Mouse (Mus musculus): ENCODE results near the gene Ddx28. TPM values are rescaled to one million over a fixed set of nuclear protein-coding genes. Genes with fewer than 3 reads are reported as not detected.
"Not testable (repeated sequence)": the region's sequence is repeated elsewhere in the genome, so short reads cannot be mapped to it uniquely, and the experiment has no call there.

Gene Ddx28
- total and polyA plus RNA-seq, 3 experiments: 9.9 to 22.6 (median 19.4) TPM

- peaks cover 39% of the 10 kb centered on the region for H3K27me3 ChIP-seq (ENCODE audit: insufficient read depth, low read length)
- H3K4me3 ChIP-seq (ENCODE audit: low read depth, low read length): no peak overlapping the region
- ATAC-seq (ENCODE audit: extremely low read depth, insufficient number of reproducible peaks, low FRiP score, poor library complexity, severe bottlenecking) (no peak), DNase-seq (ENCODE audit: low spot score) (no peak)
- TF ChIP-seq POLR2AphosphoS5 (IDR thresholded peaks at IDR 0.05; ENCODE audit: insufficient replicate concordance, low read depth, low read length) (no peak), CTCF (IDR thresholded peaks at IDR 0.05; ENCODE audit: low read depth, low read length) (no peak)
- no peaks in the 10 kb centered on the region for H3K36me3 ChIP-seq (replicated peaks)
- no peaks in the 10 kb centered on the region for H3K9me3 ChIP-seq (replicated peaks)
- peaks cover 19% of the 10 kb centered on the region for H3K4me1 ChIP-seq (ENCODE audit: insufficient read depth, low read depth, low read length)
These were observed 19.2 kb downstream of the Ddx28 start for GRCm38 (mm10) chr8:105992499-105992898.

- H3K4me3 ChIP-seq (ENCODE audit: low read depth, low read length): no peak overlapping the region
- H3K27me3 ChIP-seq (ENCODE audit: insufficient read depth, low read length): peaks cover 35% of the 10 kb centered on the region
- H3K4me1 ChIP-seq (ENCODE audit: insufficient read depth, low read depth, low read length): peaks cover 19% of the 10 kb centered on the region
- DNase-seq (ENCODE audit: low spot score) (no peak), ATAC-seq (ENCODE audit: extremely low read depth, insufficient number of reproducible peaks, low FRiP score, poor library complexity, severe bottlenecking) (no peak)
- TF ChIP-seq GATA1 (IDR thresholded peaks at IDR 0.05; ENCODE audit: borderline replicate concordance, low read length) (no peak), TAL1 (conservative IDR thresholded peaks at IDR 0.05; ENCODE audit: low read depth, low read length) (no peak), CTCF (IDR thresholded peaks at IDR 0.05; ENCODE audit: low read depth, low read length) (no peak), GATA2 (IDR thresholded peaks at IDR 0.05; ENCODE audit: borderline replicate concordance, low read depth, low read length) (no peak), POLR2AphosphoS5 (IDR thresholded peaks at IDR 0.05; ENCODE audit: insufficient replicate concordance, low read depth, low read length) (no peak)
- no peaks in the 10 kb centered on the region for H3K9me3 ChIP-seq (replicated peaks)
- no peaks in the 10 kb centered on the region for H3K36me3 ChIP-seq (replicated peaks)
These were observed 20.1 kb downstream of the Ddx28 start for GRCm38 (mm10) chr8:105991546-105991945.

GRCm38 (mm10) chr8:105990856-105991387 lies 20.8 kb downstream of the Ddx28 start, which contains the start of gene Dus2:
Gene Dus2 (plus strand): TSS chr8:105991337.
- TF ChIP-seq TAL1 (conservative IDR thresholded peaks at IDR 0.05; ENCODE audit: low read depth, low read length) (no peak), CTCF (IDR thresholded peaks at IDR 0.05; ENCODE audit: low read depth, low read length) (peak; percentile 81), GATA1 (IDR thresholded peaks at IDR 0.05; ENCODE audit: borderline replicate concordance, low read length) (no peak), POLR2AphosphoS5 (IDR thresholded peaks at IDR 0.05; ENCODE audit: insufficient replicate concordance, low read depth, low read length) (no peak), GATA2 (IDR thresholded peaks at IDR 0.05; ENCODE audit: borderline replicate concordance, low read depth, low read length) (no peak)
- ATAC-seq (ENCODE audit: extremely low read depth, insufficient number of reproducible peaks, low FRiP score, poor library complexity, severe bottlenecking) (peak; percentile 40; the same call in 1 of the 2 replicates), DNase-seq (ENCODE audit: low spot score) (peak; percentile 73)
- Histone ChIP-seq H3K4me1 (ENCODE audit: insufficient read depth, low read depth, low read length) (peaks cover 15% of the 10 kb centered on the region), H3K4me3 (ENCODE audit: low read depth, low read length) (no peak within 1 kb of the TSS), H3K36me3 (replicated peaks) (no peaks in the 10 kb centered on the region), H3K9me3 (replicated peaks) (no peaks in the 10 kb centered on the region), H3K27me3 (ENCODE audit: insufficient read depth, low read length) (peaks cover 34% of the 10 kb centered on the region)

- ATAC-seq (ENCODE audit: extremely low read depth, insufficient number of reproducible peaks, low FRiP score, poor library complexity, severe bottlenecking) (no peak), DNase-seq (ENCODE audit: low spot score) (no peak)
- Histone ChIP-seq H3K36me3 (replicated peaks) (no peaks in the 10 kb centered on the region), H3K4me1 (ENCODE audit: insufficient read depth, low read depth, low read length) (peaks cover 15% of the 10 kb centered on the region), H3K9me3 (replicated peaks) (no peaks in the 10 kb centered on the region), H3K4me3 (ENCODE audit: low read depth, low read length) (no peak overlapping the region), H3K27me3 (ENCODE audit: insufficient read depth, low read length) (peaks cover 51% of the 10 kb centered on the region)
- TF ChIP-seq TAL1 (conservative IDR thresholded peaks at IDR 0.05; ENCODE audit: low read depth, low read length) (no peak), POLR2AphosphoS5 (IDR thresholded peaks at IDR 0.05; ENCODE audit: insufficient replicate concordance, low read depth, low read length) (no peak), GATA1 (IDR thresholded peaks at IDR 0.05; ENCODE audit: borderline replicate concordance, low read length) (no peak), GATA2 (IDR thresholded peaks at IDR 0.05; ENCODE audit: borderline replicate concordance, low read depth, low read length) (no peak), CTCF (IDR thresholded peaks at IDR 0.05; ENCODE audit: low read depth, low read length) (no peak)
These were observed 23.1 kb downstream of the Ddx28 start for GRCm38 (mm10) chr8:105988546-105988945.

GRCm38 (mm10) chr8:105983406-105983805 lies 28.3 kb downstream of the Ddx28 start:
- DNase-seq (ENCODE audit: low spot score); H3K4me3 ChIP-seq (ENCODE audit: low read depth, low read length); H3K4me1 ChIP-seq (ENCODE audit: insufficient read depth, low read depth, low read length); H3K36me3 ChIP-seq (replicated peaks); ATAC-seq (ENCODE audit: extremely low read depth, insufficient number of reproducible peaks, low FRiP score, poor library complexity, severe bottlenecking); H3K9me3 ChIP-seq (replicated peaks): not testable (repeated sequence)
- peaks cover 48% of the 10 kb centered on the region for H3K27me3 ChIP-seq (ENCODE audit: insufficient read depth, low read length)

- Histone ChIP-seq H3K36me3 (replicated peaks) (no peaks in the 10 kb centered on the region), H3K4me3 (ENCODE audit: low read depth, low read length) (no peak overlapping the region), H3K4me1 (ENCODE audit: insufficient read depth, low read depth, low read length) (peaks cover 9% of the 10 kb centered on the region), H3K27me3 (ENCODE audit: insufficient read depth, low read length) (peaks cover 40% of the 10 kb centered on the region), H3K9me3 (replicated peaks) (no peaks in the 10 kb centered on the region; the same call in 1 of the 2 replicates)
- ATAC-seq (ENCODE audit: extremely low read depth, insufficient number of reproducible peaks, low FRiP score, poor library complexity, severe bottlenecking) (no peak), DNase-seq (ENCODE audit: low spot score) (no peak)
- no peak for TF ChIP-seq TAL1 (conservative IDR thresholded peaks at IDR 0.05; ENCODE audit: low read depth, low read length)
- TF ChIP-seq GATA2 (IDR thresholded peaks at IDR 0.05; ENCODE audit: borderline replicate concordance, low read depth, low read length): no peak
- TF ChIP-seq CTCF (IDR thresholded peaks at IDR 0.05; ENCODE audit: low read depth, low read length): no peak
- TF ChIP-seq POLR2AphosphoS5 (IDR thresholded peaks at IDR 0.05; ENCODE audit: insufficient replicate concordance, low read depth, low read length): no peak
- TF ChIP-seq GATA1 (IDR thresholded peaks at IDR 0.05; ENCODE audit: borderline replicate concordance, low read length): no peak
These were observed 30.5 kb downstream of the Ddx28 start for GRCm38 (mm10) chr8:105981146-105981545.

- Histone ChIP-seq H3K4me3 (ENCODE audit: low read depth, low read length) (no peak within 1 kb of the TSS), H3K27me3 (ENCODE audit: insufficient read depth, low read length) (peaks cover 29% of the 10 kb centered on the region), H3K4me1 (ENCODE audit: insufficient read depth, low read depth, low read length) (peaks cover 9% of the 10 kb centered on the region), H3K9me3 (replicated peaks) (no peaks in the 10 kb centered on the region; the same call in 1 of the 2 replicates), H3K36me3 (replicated peaks) (no peaks in the 10 kb centered on the region)
- no peak for ATAC-seq (ENCODE audit: extremely low read depth, insufficient number of reproducible peaks, low FRiP score, poor library complexity, severe bottlenecking)
- TF ChIP-seq GATA2 (IDR thresholded peaks at IDR 0.05; ENCODE audit: borderline replicate concordance, low read depth, low read length) (no peak), POLR2AphosphoS5 (IDR thresholded peaks at IDR 0.05; ENCODE audit: insufficient replicate concordance, low read depth, low read length) (no peak), TAL1 (conservative IDR thresholded peaks at IDR 0.05; ENCODE audit: low read depth, low read length) (no peak), CTCF (IDR thresholded peaks at IDR 0.05; ENCODE audit: low read depth, low read length) (no peak), GATA1 (IDR thresholded peaks at IDR 0.05; ENCODE audit: borderline replicate concordance, low read length) (no peak)
- DNase-seq (ENCODE audit: low spot score): no peak
These were observed 32.4 kb downstream of the Ddx28 start, which contains the start of gene Dpep3 for GRCm38 (mm10) chr8:105979325-105979724. Gene Dpep3 (minus strand): TSS chr8:105979429.

Measured in G1E (cell line).